Mouse (Mus musculus) G1E (cell line): ENCODE results near the gene Cd300lf. TPM values are rescaled to one million over a fixed set of nuclear protein-coding genes. Genes with fewer than 3 reads are reported as not detected.

Experiments used
- ATAC-seq: 2 replicates; pipeline ENCODE4 v1.8.0; 2016; ENCODE audit warnings: mild to moderate bottlenecking; ENCODE audit not compliant: insufficient number of reproducible peaks, poor library complexity, low FRiP score, severe bottlenecking; ENCODE audit errors: extremely low read depth
- DNase-seq: peaks from one replicate; pipeline ENCODE4 v3.0.0; 2012; ENCODE audit warnings: low spot score
- H3K27me3 ChIP-seq: 2 replicates; pipeline ENCODE4 v1.6.1; 2012; ENCODE audit warnings: mild to moderate bottlenecking, low read length, inconsistent platforms; ENCODE audit not compliant: insufficient read depth
- H3K36me3 ChIP-seq: replicated peaks from 2 replicates; pipeline ENCODE3; 2012; ENCODE audit warnings: mild to moderate bottlenecking, inconsistent platforms
- H3K4me1 ChIP-seq: 2 replicates; pipeline ENCODE4 v1.6.1; 2012; ENCODE audit warnings: low read depth, low read length, inconsistent platforms, mixed read lengths; ENCODE audit not compliant: insufficient read depth
- H3K4me3 ChIP-seq: 2 replicates; pipeline ENCODE4 v1.5.1; 2012; ENCODE audit warnings: low read depth, mild to moderate bottlenecking, inconsistent platforms, low read length, moderate library complexity, mixed read lengths
- H3K9me3 ChIP-seq: replicated peaks from 2 replicates; pipeline ENCODE4 v1.6.1; 2012; ENCODE audit warnings: inconsistent platforms
- CTCF ChIP-seq: IDR thresholded peaks from 2 replicates; pipeline ENCODE4 v1.5.1; 2012; ENCODE audit warnings: low read depth, low read length, inconsistent platforms, mixed read lengths
- GATA1 ChIP-seq: IDR thresholded peaks from 2 replicates; pipeline ENCODE4 v1.6.1; 2012; ENCODE audit warnings: borderline replicate concordance, low read length, inconsistent platforms, mixed read lengths
- GATA2 ChIP-seq: IDR thresholded peaks from 2 replicates; pipeline ENCODE4 v1.6.1; 2012; ENCODE audit warnings: low read depth, low read length, inconsistent platforms, borderline replicate concordance
- POLR2AphosphoS5 ChIP-seq: IDR thresholded peaks from 2 replicates; pipeline ENCODE4 v1.6.1; 2012; ENCODE audit warnings: low read depth, low read length, inconsistent platforms; ENCODE audit not compliant: insufficient replicate concordance
- TAL1 ChIP-seq: conservative IDR thresholded peaks from 2 replicates; pipeline ENCODE4 v1.6.1; 2012; ENCODE audit warnings: low read depth, low read length, inconsistent platforms, mixed read lengths
- polyA plus RNA-seq: library from polyadenylated mRNA; stranded (reverse); fragments of >175 nt; gene quantifications from 2 replicates; pipeline ENCODE4 v1.2.3, GENCODE M21; 2012
- total RNA-seq, 2 experiments: library from RNA; stranded (forward) in 1 of 2; stranded (reverse) in 1 of 2; fragments of 200-1000 nt in 1 of 2; fragments of >200 nt in 1 of 2; fragmentation: Nextera tagmentation in 1 of 2; gene quantifications; 2 replicates each; pipeline ENCODE4 v1.2.3; 2014 to 2017

The Cd300lf gene
- total and polyA plus RNA-seq, 3 experiments = 1.6 TPM; not detected in 2

DNA sequence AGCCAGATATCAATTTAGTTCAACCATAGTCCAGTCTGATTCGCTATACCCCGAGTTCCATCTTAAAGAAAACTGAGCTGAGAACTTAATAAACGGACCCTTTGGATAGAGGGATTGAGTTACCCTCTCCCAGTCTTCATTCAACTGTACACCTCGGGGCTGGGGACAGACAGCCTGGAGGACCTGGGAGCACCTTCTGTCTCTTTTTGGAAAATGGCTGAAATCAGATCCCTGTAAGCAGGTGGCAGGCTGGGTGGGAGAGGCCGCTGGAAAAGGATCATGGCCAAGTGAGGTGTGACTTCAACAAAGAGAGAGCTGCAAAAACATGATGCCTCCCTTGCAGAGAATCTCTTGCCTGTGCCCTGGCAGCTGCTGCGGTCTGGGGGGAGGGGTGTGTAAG is 51.6 kb downstream of the Cd300lf start:
- peaks cover 4% of the 10 kb centered on the region for H3K9me3 ChIP-seq

DNA sequence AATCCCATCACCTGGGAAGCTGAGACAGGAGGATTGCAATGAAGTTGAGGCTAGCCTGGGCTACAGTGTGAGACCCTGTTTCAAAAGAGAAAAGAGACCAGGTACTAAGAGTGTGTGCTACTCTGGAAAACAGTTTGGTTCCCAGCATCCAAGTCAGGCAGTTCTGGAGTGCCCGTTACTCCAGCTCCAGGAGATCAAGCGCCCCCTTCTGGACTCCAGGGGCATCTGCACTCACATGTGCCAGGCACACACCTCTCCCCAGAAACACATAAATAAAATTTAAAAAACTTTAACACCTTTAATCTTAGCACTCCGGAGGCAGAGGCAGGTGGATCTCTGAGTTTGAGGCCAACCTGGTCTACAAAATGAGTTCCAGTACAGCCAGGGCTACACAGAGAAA is 52.4 kb downstream of the Cd300lf start:
- ATAC-seq = no peak

More for the DNA sequence above, 51.6 kb downstream of the Cd300lf start:
- TF ChIP-seq TAL1 = no peak
- no peak for TF ChIP-seq CTCF
- H3K27me3 ChIP-seq = peaks cover 3% of the 10 kb centered on the region; the same call in 1 of the 2 replicates
- H3K36me3 ChIP-seq = no peaks in the 10 kb centered on the region
- DNase-seq = no peak
- ATAC-seq = no peak
- no peak overlapping the region for H3K4me3 ChIP-seq
- no peaks in the 10 kb centered on the region for H3K4me1 ChIP-seq

DNA sequence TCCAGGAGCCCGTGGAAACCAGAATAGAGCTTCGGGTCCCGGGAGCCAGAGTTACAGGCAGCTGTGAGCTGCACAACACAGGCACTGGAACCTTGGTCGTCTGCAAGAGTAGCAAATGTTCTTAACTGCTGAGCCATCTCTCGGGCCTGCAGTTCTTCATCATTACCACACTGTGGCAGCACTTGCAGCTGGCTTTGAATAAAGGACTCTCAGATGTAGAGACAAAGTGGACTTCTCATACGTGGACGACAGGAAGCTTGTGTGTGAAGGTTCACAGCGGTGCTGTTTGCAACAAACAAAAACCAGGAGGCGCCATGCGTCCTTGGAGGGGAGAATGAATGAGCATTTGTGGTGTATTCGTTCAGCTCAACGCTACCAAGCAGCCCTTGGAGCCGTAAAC is 52.9 kb downstream of the Cd300lf start:
- Histone ChIP-seq H3K27me3 (peaks cover 3% of the 10 kb centered on the region; the same call in 1 of the 2 replicates), H3K9me3 (peaks cover 4% of the 10 kb centered on the region), H3K36me3 (no peaks in the 10 kb centered on the region), H3K4me3 (no peak overlapping the region), H3K4me1 (no peaks in the 10 kb centered on the region)
- ATAC-seq = no peak
- TF ChIP-seq GATA1 (no peak), CTCF (peak; percentile 32; the same call in 1 of the 2 replicates), GATA2 (no peak), TAL1 (no peak)
- no peak for DNase-seq

More for the DNA sequence above, 52.4 kb downstream of the Cd300lf start:
- H3K27me3 ChIP-seq = peaks cover 3% of the 10 kb centered on the region; the same call in 1 of the 2 replicates
- peaks cover 4% of the 10 kb centered on the region for H3K9me3 ChIP-seq
- no peaks in the 10 kb centered on the region for H3K36me3 ChIP-seq
- TF ChIP-seq CTCF = no peak
- no peak for TF ChIP-seq GATA2
- no peak for TF ChIP-seq TAL1
- TF ChIP-seq POLR2AphosphoS5 = no peak
- no peak for TF ChIP-seq GATA1
- no peak for DNase-seq
- no peaks in the 10 kb centered on the region for H3K4me1 ChIP-seq
- no peak overlapping the region for H3K4me3 ChIP-seq

DNA sequence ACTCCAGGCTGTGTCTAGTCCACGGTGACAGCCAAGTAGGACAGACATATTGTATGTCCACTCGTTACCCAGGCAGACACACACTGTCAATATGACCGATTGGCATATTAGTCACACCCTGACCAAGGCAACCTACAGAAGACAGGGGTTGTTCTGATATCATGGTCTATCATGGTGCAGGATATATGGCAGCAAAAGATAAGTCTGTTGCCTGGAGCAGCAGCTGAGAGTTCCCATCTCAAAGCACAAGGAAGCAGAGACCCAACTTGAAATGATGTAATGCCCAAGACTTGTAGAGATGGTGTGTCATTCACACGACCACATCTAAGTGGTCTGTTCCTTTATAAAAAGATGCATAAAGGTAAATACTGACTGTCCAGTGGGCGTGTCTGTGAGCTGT is 55.1 kb downstream of the Cd300lf start:
- ATAC-seq = no peak
- Histone ChIP-seq H3K4me3 (no peak overlapping the region), H3K4me1 (no peaks in the 10 kb centered on the region), H3K9me3 (peaks cover 5% of the 10 kb centered on the region), H3K27me3 (no peaks in the 10 kb centered on the region), H3K36me3 (no peaks in the 10 kb centered on the region)
- no peak for TF ChIP-seq CTCF
- no peak for DNase-seq

DNA sequence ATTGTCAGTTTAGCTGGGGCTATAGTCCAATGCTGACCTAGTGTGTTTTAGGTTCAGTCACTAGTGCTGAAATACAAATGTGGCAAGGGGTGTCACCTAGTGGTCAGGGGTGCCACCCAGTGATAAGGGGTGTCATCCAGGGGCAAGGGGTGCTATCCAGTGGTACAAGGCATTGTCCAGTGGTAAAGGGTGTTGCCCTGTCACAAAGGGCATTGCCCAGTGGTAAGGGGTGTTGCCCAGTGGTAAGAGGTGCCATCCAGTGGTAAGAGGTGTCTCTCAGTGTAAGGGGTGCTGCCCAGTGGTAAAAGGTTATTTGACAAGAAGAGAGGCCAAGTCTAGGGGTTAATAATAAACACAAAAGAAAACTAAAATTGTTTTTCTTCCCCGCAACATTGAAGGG is 56.4 kb downstream of the Cd300lf start:
- no peak for DNase-seq
- TF ChIP-seq GATA1 = no peak
- TF ChIP-seq GATA2 = no peak
- no peak for TF ChIP-seq CTCF
- TF ChIP-seq TAL1 = no peak
- no peak for TF ChIP-seq POLR2AphosphoS5
- Histone ChIP-seq H3K9me3 (peaks cover 5% of the 10 kb centered on the region), H3K4me1 (no peaks in the 10 kb centered on the region), H3K36me3 (no peaks in the 10 kb centered on the region), H3K4me3 (no peak overlapping the region), H3K27me3 (no peaks in the 10 kb centered on the region)
- ATAC-seq = no peak

DNA sequence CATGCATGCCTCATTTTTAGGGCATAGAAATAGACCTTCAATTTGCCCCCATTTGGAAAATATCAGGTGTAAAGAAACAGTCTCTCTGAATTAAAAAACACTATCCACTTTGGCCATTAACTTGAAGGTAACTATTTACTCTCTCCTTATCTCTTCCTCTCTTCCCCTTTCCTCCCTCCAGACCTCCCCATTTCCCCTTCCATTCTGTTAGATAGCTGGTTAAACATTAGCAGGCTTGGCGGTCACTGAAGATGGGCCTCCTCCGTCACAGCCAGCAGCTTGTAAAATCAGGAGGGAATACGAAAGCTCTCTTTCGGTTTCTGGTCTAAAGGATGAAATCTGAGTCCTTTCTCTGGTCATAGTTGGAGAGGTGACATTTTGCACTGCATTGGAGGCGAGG is 57.9 kb downstream of the Cd300lf start:
- no peak for DNase-seq
- Histone ChIP-seq H3K27me3 (no peaks in the 10 kb centered on the region), H3K9me3 (peaks cover 5% of the 10 kb centered on the region), H3K4me3 (no peak overlapping the region), H3K4me1 (no peaks in the 10 kb centered on the region), H3K36me3 (no peaks in the 10 kb centered on the region)
- ATAC-seq = no peak
- no peak for TF ChIP-seq TAL1
- no peak for TF ChIP-seq POLR2AphosphoS5
- TF ChIP-seq GATA2 = no peak
- no peak for TF ChIP-seq CTCF
- no peak for TF ChIP-seq GATA1

DNA sequence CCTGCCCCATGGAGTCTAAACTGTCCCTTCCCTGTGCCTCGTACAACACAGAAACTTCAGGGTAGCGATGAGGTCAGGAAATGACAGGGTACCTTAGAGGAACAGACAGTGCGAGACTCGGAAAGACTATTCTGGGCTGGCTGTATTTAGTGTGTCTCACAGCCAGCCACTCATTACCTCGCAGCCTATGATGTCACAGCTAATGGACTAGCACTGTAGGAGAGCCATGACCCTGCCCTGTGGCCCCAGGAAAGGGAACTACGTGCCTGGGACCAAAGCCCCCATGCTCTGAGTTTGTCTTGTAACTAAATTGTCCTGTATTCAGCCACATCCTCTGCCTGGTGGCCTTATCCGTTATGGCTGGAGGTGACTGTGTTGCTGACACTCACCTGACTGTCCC is 58.4 kb downstream of the Cd300lf start:
- ATAC-seq = no peak
- H3K27me3 ChIP-seq = no peaks in the 10 kb centered on the region
- no peak for DNase-seq
- H3K36me3 ChIP-seq = no peaks in the 10 kb centered on the region
- H3K4me3 ChIP-seq = no peak overlapping the region
- TF ChIP-seq CTCF = no peak
- no peak for TF ChIP-seq TAL1
- TF ChIP-seq GATA1 = no peak
- no peak for TF ChIP-seq POLR2AphosphoS5
- TF ChIP-seq GATA2 = no peak
- H3K4me1 ChIP-seq = no peaks in the 10 kb centered on the region
- peaks cover 5% of the 10 kb centered on the region for H3K9me3 ChIP-seq
